In genomic region chr7:132802691-132803090, GRCm38 (mm10) we compare ENCODE assay signal across 9 mouse cellular contexts. TPM values are rescaled to one million over a fixed set of nuclear protein-coding genes. Genes with fewer than 3 reads are reported as not detected.
DNase-seq lines count a peak whose midpoint lies in the region; ATAC-seq and TF ChIP-seq lines count a peak whose summit lies in the region.
"Had no signal": no experiment of that assay in that cellular context is flagged by ENCODE, and none has a peak within 500 bp of the region (broad histone marks: within the 10 kb centered on the region; RNA-seq: fewer than 3 reads in every experiment).

No protein-coding gene starts in this region.

- no peak overlapping the region for H3K27ac ChIP-seq in hindbrain, embryonic 16.5 days (ENCODE audit: low read depth, low read length)
- H3K27ac ChIP-seq in hindbrain, embryonic 13.5 days, result no peak overlapping the region
- peak overlapping the region; percentile 44; the same call in 1 of the 2 replicates for H3K27ac ChIP-seq in spleen, adult 2 months (ENCODE audit: insufficient read depth, low read length)
- H3K27ac ChIP-seq in stomach, postnatal 0 days (replicated peaks), result 0 out of 2 replicates have a peak overlapping the region, but pooled peaks have one; percentile 35

- no peaks in the 10 kb centered on the region for H3K36me3 ChIP-seq in hindbrain, embryonic 16.5 days (ENCODE audit: control insufficient read depth, insufficient read depth, low read length)
- H3K36me3 ChIP-seq in hindbrain, embryonic 13.5 days, result peaks cover 4% of the 10 kb centered on the region; the same call in 1 of the 2 replicates
- no peaks in the 10 kb centered on the region for H3K36me3 ChIP-seq in spleen, adult 2 months (ENCODE audit: control insufficient read depth, insufficient read depth, low read length)
- H3K36me3 ChIP-seq in stomach, postnatal 0 days (ENCODE audit: control insufficient read depth, insufficient read depth, low read length), result no peaks in the 10 kb centered on the region

- peak overlapping the region; percentile 32; the same call in 1 of the 2 replicates for H3K9ac ChIP-seq in hindbrain, embryonic 16.5 days (ENCODE audit: low read depth, low read length)
- H3K9ac ChIP-seq in hindbrain, embryonic 13.5 days, result no peak overlapping the region
- H3K9ac ChIP-seq in stomach, postnatal 0 days (ENCODE audit: low read length), result no peak overlapping the region

- no peak for TF ChIP-seq CTCF in spleen, adult 2 months (IDR thresholded peaks at IDR 0.05; ENCODE audit: extremely low read depth, insufficient read depth, insufficient read length, insufficient replicate concordance)
- no peak for TF ChIP-seq CTCF in stomach, postnatal 0 days (IDR thresholded peaks at IDR 0.05; ENCODE audit: low read depth)

- no peak for ATAC-seq in hindbrain, embryonic 16.5 days
- ATAC-seq in hindbrain, embryonic 13.5 days (ENCODE audit: low FRiP score), result no peak
- no peak for ATAC-seq in stomach, postnatal 0 days (ENCODE audit: low FRiP score, low TSS enrichment)
- ATAC-seq in granulocyte monocyte progenitor cell, adult 5-6 weeks (replicated peaks; ENCODE audit: poor library complexity, severe bottlenecking), result no peak

- peaks cover 24% of the 10 kb centered on the region for H3K4me1 ChIP-seq in hindbrain, embryonic 16.5 days (ENCODE audit: control insufficient read depth, insufficient read depth, low read depth, low read length)
- peaks cover 50% of the 10 kb centered on the region for H3K4me1 ChIP-seq in hindbrain, embryonic 13.5 days (replicated peaks)
- H3K4me1 ChIP-seq in spleen, adult 2 months (ENCODE audit: control insufficient read depth, insufficient read depth, insufficient read length), result peaks cover 51% of the 10 kb centered on the region; the same call in 1 of the 2 replicates
- peaks cover 7% of the 10 kb centered on the region for H3K4me1 ChIP-seq in stomach, postnatal 0 days (replicated peaks; ENCODE audit: control insufficient read depth, insufficient read depth)

- no peak overlapping the region for H3K4me3 ChIP-seq in hindbrain, embryonic 16.5 days (ENCODE audit: low read length)
- no peak overlapping the region for H3K4me3 ChIP-seq in hindbrain, embryonic 13.5 days
- H3K4me3 ChIP-seq in spleen, adult 2 months (ENCODE audit: extremely low read depth, insufficient read depth, insufficient read length), result no peak overlapping the region
- no peak overlapping the region for H3K4me3 ChIP-seq in stomach, postnatal 0 days (ENCODE audit: low read depth, low read length)
- H3K4me3 ChIP-seq: myocyte had no signal

- DNase-seq in adrenal gland, adult (ENCODE audit: inconsistent age in 2 of 2, low spot score in 1 of 2), result peak; percentile 64 to 82
- no peak for DNase-seq in adrenal gland, adult 18-20 months (ENCODE audit: low spot score in 2 of 2)
- DNase-seq in spleen, adult 2 months (ENCODE audit: low read depth in 1 of 2, low spot score in 2 of 2), result no peak
- no peak for DNase-seq in spleen, adult 12 weeks (ENCODE audit: low spot score)
- DNase-seq in stomach, postnatal 0 days (ENCODE audit: low spot score), result peak; percentile 13

- WGBS in hindbrain, embryonic 16.5 days, result 83% methylated on average over 11 of the region's 11 CpGs
- WGBS in hindbrain, embryonic 13.5 days, result 90% methylated on average over 11 of the region's 11 CpGs
- WGBS in spleen, adult 2 months, result 90% methylated on average over 11 of the region's 11 CpGs
- 69% methylated on average over 11 of the region's 11 CpGs for WGBS in stomach, postnatal 0 days

- no peak for TF ChIP-seq EP300 in stomach, postnatal 0 days (optimal IDR thresholded peaks at IDR 0.05)

- H3K4me2 ChIP-seq in hindbrain, embryonic 16.5 days (ENCODE audit: low read length), result no peak overlapping the region
- H3K4me2 ChIP-seq in hindbrain, embryonic 13.5 days, result no peak overlapping the region
- no peak overlapping the region for H3K4me2 ChIP-seq in stomach, postnatal 0 days (replicated peaks; ENCODE audit: low read depth)

- no peaks in the 10 kb centered on the region for H3K9me3 ChIP-seq in hindbrain, embryonic 16.5 days (ENCODE audit: control insufficient read depth, low read length)
- H3K9me3 ChIP-seq in hindbrain, embryonic 13.5 days, result no peaks in the 10 kb centered on the region
- H3K9me3 ChIP-seq in stomach, postnatal 0 days (ENCODE audit: control insufficient read depth, low read length), result no peaks in the 10 kb centered on the region

- no peak for TF ChIP-seq POLR2A in spleen, adult 2 months (IDR thresholded peaks at IDR 0.05; ENCODE audit: low read depth, low read length)

- H3K27me3 ChIP-seq in hindbrain, embryonic 16.5 days (replicated peaks; ENCODE audit: control insufficient read depth, insufficient read depth, low read length), result no peaks in the 10 kb centered on the region
- H3K27me3 ChIP-seq in hindbrain, embryonic 13.5 days, result no peaks in the 10 kb centered on the region
- no peaks in the 10 kb centered on the region for H3K27me3 ChIP-seq in spleen, adult 2 months (ENCODE audit: control insufficient read depth, insufficient read depth, low read length)
- no peaks in the 10 kb centered on the region for H3K27me3 ChIP-seq in stomach, postnatal 0 days (ENCODE audit: control insufficient read depth, insufficient read depth, low read length)

RNA-seq across cellular contexts. Expression of gene Fam53b, which starts 11.0 kb away (rescaled TPM):
- total RNA-seq in adrenal gland, adult 18-20 months (2021), result 10 to 100 TPM; 41.2 to 71.7 TPM
- 14.7 and 16.3 TPM in 2 replicates for polyA plus RNA-seq in hindbrain, embryonic 16.5 days (2015; fragmentation: Nextera tagmentation; extraction: Ambion mirVana)
- 16.9 and 19.3 TPM in 2 replicates for polyA plus RNA-seq in hindbrain, embryonic 13.5 days (2015; fragmentation: Nextera tagmentation; extraction: Ambion mirVana)
- polyA plus RNA-seq in spleen, adult 2 months (2012; rRNA removed), result 52.4 and 63.2 TPM in 2 replicates
- polyA plus RNA-seq in stomach, postnatal 0 days (2015; fragmentation: Nextera tagmentation; extraction: Ambion mirVana), result 8.4 and 8.5 TPM in 2 replicates
- 20.1 and 27.7 TPM in 2 replicates for total RNA-seq in granulocyte monocyte progenitor cell, adult 5-6 weeks (2014; fragmentation: Nextera tagmentation)
- 11.1 and 12.5 TPM in 2 replicates for total RNA-seq in granulocyte monocyte progenitor cell, adult 5-6 weeks (2017)

RNA-seq across cellular contexts. Expression of gene Eef1akmt2, which starts 49.8 kb away (rescaled TPM):
- 10 to 100 TPM; 25.0 to 27.7 TPM for total RNA-seq in adrenal gland, adult 18-20 months (2021)
- 79.0 and 87.6 TPM in 2 replicates for polyA plus RNA-seq in hindbrain, embryonic 16.5 days (2015; fragmentation: Nextera tagmentation; extraction: Ambion mirVana)
- polyA plus RNA-seq in hindbrain, embryonic 13.5 days (2015; fragmentation: Nextera tagmentation; extraction: Ambion mirVana), result 92.4 and 92.9 TPM in 2 replicates
- polyA plus RNA-seq in spleen, adult 2 months (2012; rRNA removed), result 3.3 and 4.6 TPM in 2 replicates
- polyA plus RNA-seq in stomach, postnatal 0 days (2015; fragmentation: Nextera tagmentation; extraction: Ambion mirVana), result 39.0 and 39.9 TPM in 2 replicates
- 22.1 and 26.8 TPM in 2 replicates for total RNA-seq in granulocyte monocyte progenitor cell, adult 5-6 weeks (2014; fragmentation: Nextera tagmentation)
- 51.4 and 61.2 TPM in 2 replicates for total RNA-seq in granulocyte monocyte progenitor cell, adult 5-6 weeks (2017)

RNA-seq across cellular contexts. Expression of gene Abraxas2, which starts 56.3 kb away (rescaled TPM):
- 10 to 100 TPM; 32.9 to 36.9 TPM for total RNA-seq in adrenal gland, adult 18-20 months (2021)
- 34.0 and 35.7 TPM in 2 replicates for polyA plus RNA-seq in hindbrain, embryonic 16.5 days (2015; fragmentation: Nextera tagmentation; extraction: Ambion mirVana)
- polyA plus RNA-seq in hindbrain, embryonic 13.5 days (2015; fragmentation: Nextera tagmentation; extraction: Ambion mirVana), result 38.7 and 41.2 TPM in 2 replicates
- polyA plus RNA-seq in spleen, adult 2 months (2012; rRNA removed), result 7.1 and 7.2 TPM in 2 replicates
- 18.7 and 20.2 TPM in 2 replicates for polyA plus RNA-seq in stomach, postnatal 0 days (2015; fragmentation: Nextera tagmentation; extraction: Ambion mirVana)
- total RNA-seq in granulocyte monocyte progenitor cell, adult 5-6 weeks (2014; fragmentation: Nextera tagmentation), result 43.0 and 44.0 TPM in 2 replicates
- 36.1 and 40.2 TPM in 2 replicates for total RNA-seq in granulocyte monocyte progenitor cell, adult 5-6 weeks (2017)

Comparison
In these comparisons a context has a peak if more than half of its experiments do, and no peak if none do; other contexts are left out.
1. DNase-seq: peak in adrenal gland, adult (2 of 2) and stomach, postnatal 0 days (single experiment); none in adrenal gland, adult 18-20 months (0 of 2), spleen, adult 2 months (0 of 2) and spleen, adult 12 weeks (single experiment).
2. H3K27ac ChIP-seq: peak in spleen, adult 2 months (single experiment) and stomach, postnatal 0 days (single experiment); none in hindbrain, embryonic 16.5 days (single experiment) and hindbrain, embryonic 13.5 days (single experiment).